Mouse (Mus musculus) heart, adult 11 months (tissue): Measurements from ENCODE around the gene P2rx4.
"Not testable (repeated sequence)": the region's sequence is repeated elsewhere in the genome, so short reads cannot be mapped to it uniquely, and the experiment has no call there.

Experiments
- DNase-seq: peaks from one replicate; pipeline ENCODE4 v3.0.0; 2022

P2rx4 gene

DNA sequence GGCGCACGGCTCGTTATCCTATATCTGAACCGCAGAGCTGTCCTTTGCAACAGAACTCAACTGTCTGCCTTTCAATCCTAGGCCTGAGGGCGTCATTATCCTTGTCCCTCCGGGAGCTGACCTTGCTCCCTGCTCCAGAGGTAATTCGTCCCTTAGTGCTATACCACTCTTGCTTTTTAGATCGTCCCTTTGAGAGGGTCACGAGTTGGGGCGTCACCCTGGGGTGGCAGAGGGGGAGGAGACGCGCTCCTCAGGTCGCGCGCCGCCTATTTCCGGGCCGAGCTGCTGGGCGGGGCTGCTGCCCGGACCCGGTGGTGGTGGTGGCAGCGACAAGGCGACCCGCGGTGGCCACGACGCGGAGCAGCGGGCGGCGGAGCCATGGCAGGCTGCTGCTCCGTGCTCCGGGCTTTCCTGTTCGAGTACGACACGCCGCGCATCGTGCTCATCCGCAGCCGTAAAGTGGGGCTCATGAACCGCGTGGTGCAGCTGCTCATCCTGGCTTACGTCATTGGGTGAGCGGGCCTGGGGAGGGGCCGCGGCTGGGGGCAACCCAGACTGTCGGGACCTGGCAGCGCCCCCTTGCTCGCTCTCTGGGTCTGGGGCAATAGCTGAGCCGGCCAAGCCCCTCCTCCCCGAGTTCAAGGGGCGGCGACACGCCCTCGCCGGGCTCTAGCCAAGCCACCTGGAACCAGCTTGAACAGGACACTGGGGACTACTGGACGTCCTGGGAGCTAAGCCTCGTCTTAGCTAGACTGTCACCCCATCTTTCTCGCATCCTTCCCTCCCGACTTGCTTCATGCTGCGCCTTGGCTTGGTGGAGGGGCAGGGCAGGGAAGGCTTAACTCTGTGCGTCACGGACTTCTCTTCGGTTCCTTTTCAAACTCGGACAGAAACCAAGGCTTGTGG, at the start of gene P2rx4:
Gene P2rx4 (plus strand): TSS at position 269 of the 906 bp plus-strand sequence.
- peak; percentile 99 for DNase-seq

DNA sequence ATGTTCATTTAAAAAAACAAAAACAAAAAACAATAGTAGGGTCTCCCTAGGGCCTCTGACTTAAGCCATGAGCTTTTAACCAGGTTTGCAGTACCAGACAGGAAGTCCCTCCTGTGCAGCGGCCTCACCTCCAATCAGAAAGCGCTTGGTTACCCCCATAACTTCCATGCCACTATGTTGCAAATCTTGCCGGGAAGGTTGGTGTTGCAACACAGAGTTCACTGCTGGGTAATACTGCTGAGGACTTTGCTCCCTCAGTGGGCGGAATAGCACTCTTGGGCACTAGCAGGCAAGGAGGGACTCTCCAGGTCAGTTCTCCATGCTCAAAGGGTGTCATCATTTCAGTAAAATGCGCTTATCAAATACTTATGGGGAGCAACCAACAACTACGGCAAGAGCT, 44.8 kb upstream of the P2rx4 start:
- DNase-seq, result no peak

DNA sequence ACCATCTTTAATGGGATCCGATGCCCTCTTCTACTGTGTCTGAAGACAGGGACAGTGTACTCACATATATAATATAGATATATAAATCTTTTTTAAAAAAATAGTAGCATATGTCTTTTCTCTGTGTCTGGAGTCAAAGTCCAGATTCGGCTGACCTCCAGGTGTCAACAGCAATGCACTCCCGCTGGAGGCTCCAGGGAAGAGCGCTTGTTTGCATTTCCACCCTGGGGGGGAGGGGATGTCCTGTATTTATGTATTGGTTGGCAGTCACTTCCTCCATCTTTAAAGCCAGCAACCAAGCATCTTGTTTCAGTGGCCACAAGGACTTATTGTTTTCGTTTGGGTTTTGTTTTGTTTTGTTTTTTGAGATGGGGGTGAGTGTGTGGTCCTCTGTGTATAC, 42.3 kb upstream of the P2rx4 start:
- no peak for DNase-seq

DNA sequence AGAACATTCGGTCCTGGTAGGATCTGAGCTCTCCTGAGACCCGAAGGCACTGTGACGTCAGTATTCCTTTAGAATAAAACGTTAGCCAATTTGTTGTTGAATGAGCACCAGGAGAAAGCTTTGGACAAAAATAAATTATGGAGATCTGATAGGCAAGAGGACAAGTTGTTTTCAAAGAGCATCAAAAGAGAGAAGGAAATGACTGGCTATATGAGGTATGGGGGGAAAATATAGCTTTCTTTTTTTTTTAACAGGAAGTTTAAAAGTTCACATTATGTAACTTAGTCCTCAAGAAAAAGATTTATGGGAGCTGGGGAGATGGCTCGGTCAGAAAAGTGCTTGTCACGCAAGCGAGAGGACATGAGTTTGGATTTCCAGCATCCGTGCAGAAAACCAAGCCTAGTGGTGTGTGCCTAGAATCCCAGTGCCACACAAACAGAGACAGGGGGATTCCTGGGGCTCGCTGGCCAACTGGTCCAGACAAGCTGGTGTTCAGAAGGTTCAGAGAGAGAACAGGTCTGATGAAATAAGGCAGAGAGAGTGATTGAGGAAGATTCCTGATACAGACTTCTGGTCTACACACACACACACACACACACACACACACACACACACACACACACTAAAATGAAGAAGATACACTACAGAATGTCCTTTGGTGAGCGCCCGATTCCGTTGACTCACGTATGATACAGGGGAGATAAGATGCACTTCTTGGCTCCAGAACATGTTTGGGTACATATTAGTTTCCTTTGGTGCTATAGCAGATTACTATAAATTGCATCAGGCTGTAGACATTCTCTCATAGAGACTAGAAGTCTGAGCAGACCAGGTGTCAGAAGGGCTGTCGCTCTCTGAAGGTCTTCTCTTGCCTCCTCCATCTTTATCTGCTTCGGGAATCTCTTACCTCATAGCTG, 38.1 kb upstream of the P2rx4 start:
- DNase-seq, result no peak

DNA sequence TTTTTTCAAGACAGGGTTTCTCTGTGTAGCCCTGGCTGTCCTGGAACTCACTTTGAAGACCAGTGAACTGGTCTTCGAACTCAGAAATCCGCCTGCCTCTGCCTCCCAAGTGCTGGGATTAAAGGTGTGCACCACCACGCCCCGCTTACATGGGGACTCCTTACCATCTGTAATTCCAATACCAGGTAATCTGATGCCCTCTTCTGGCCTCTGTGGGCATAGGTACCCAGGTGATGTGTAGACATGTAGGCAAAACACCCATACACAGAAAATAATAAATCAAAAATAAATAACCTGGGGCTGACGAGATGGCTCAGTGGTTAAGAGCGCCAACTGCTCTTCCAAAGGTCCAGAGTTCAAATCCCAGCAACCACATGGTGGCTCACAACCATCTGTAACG, 35.7 kb upstream of the P2rx4 start:
- not testable (repeated sequence) for DNase-seq

DNA sequence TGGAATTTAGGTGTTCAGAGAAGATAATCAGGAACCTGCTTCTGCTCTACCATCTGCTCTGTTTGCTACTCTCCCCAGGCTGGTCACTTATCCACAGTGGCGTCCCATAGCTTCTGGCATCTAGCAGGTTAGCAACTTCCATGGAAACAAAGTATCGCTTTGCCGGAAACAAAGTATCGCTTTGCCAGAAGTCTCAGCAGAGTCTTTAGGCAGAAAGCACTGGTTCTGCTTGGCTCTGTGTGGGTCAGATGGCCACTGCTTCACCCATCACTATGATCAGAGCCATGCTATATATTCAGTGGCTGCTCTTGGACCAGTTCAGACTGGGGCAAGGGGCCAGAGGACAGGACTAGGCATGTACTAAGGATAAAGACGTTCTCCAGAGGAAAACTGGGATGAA, 35.0 kb upstream of the P2rx4 start:
- DNase-seq, result no peak

DNA sequence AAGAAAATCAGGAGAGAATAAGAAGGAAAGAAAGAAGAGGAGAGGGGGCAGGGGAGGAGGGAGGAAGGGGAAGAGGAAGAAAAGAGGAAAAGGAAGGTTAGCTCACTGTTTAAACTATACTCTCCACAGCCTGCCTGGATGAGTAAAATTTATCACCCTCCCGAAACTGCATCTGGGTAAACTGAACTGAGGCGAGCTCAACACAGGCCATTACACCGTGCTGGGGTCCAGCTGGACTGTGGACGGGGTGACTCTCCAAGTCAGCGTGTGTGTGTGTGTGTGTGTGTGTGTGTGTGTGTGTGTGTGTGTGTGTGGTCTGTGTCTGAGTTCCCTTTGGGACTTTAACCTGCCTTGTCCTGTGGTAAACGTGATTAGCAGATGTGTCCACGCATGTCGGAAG, 31.3 kb upstream of the P2rx4 start:
- DNase-seq, result no peak

DNA sequence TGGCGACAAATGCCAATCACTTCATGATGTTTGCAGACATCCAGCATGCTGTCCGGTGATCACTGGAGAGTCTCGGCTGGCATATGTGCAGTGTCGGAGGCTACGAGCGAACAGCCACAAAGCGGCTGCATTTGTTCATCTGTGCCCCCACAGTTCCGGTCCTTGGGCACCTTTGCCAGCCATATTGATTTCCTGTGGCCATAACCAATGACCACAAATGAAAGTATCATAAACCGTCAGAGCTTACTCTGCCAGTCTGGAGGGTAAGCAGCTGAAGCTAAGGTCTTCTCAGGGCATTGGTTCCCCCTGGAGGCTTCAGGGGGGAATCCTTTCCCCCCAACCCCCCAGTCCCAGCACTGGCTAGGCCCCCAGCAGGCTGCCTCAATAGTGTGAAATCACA, 29.4 kb upstream of the P2rx4 start:
- DNase-seq, result no peak

DNA sequence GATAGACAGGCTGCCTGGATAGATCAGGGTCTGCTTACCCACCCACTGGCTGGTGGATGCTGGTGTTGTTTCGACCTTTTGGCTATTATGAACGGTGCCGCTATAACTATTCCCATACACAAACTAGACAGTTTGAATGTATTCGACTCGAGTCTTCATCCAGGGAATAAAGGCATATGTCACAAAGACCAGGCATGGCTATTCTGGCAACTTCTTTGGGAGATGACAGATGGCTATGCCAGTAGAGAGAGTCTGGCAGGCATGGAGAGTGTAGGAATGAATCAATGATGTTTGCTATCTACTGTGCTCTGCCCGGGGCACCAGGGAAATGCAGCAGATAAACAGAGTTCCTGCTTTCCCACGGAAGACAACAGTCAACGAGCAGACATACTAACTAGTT, 27.5 kb upstream of the P2rx4 start:
- no peak for DNase-seq

DNA sequence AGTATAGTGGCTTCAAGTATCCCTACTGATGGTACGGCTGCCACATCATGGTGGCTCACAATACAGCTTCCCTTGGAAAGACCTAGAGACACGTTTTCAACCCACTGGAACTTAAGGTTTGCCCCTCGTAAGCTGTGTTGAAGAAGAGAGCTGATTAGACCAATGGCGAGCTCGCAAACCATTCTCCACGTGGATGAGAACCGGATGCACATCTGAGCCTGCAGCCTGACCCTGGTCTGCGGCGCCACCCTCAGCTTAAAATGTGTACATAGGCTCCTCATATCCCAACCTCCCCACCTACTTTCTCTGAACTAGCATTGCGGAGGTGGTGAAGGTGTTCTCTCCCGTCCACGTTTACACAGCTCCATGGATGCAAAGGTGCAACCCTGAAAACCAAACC, 26.1 kb upstream of the P2rx4 start:
- peak; percentile 70 for DNase-seq

DNA sequence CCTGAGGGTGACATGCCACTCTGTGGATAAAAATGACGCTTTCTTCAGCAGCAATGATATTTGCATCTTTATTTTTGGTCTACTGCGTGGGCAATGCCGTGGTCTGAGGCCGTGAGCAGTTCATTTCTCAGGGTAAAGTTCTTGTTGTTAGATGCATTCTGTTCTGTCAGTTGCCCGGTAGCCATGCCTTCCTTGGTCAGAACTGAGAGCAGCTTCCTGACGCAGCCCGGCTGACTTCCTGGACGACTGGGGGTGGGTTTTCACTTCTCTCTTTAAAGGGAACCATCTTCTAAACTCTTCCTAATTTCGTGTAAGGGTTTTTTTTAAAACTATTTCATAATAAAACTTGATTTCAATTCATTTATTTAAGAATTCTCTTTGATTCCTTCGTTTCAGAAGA, 23.4 kb upstream of the P2rx4 start:
- peak; percentile 94 for DNase-seq

DNA sequence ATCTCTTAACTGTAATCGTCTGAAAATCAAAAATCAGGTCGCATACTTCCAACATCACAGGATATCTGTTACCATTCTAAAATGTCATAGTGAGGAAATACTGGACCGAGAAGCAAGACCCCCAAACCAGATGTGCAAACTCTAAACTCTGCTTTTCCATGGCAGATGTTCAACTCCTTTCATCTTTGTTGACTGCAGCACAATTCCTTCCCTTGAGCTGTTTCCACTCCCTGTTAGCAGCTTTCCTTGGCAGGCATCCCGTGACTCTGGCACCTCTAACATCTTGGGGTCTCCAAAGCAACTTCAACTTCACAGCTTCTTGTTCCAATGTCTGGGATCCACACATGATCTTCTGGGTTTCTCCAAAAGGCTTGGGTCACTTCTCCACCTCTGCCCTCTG, 20.0 kb upstream of the P2rx4 start:
- peak; percentile 52 for DNase-seq

DNA sequence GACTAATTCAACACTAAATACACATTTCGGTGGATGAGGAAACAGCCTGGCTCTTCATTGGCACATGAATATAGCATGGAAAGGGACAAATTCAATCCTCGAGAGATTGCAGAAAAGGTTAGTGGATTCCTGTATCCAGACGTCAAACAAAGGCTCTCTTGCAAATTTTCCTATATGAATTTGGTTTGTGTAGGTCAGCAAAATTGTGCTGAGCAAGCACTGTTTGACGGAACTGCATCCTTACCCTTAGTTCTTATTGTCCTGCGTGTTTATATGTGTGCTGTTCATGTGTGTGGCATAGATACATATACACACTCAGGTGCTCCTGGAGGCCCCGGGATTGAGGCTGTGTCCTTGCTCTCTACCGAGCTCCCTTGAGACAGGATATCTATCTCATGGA, 18.2 kb upstream of the P2rx4 start:
- DNase-seq, result peak; percentile 48

DNA sequence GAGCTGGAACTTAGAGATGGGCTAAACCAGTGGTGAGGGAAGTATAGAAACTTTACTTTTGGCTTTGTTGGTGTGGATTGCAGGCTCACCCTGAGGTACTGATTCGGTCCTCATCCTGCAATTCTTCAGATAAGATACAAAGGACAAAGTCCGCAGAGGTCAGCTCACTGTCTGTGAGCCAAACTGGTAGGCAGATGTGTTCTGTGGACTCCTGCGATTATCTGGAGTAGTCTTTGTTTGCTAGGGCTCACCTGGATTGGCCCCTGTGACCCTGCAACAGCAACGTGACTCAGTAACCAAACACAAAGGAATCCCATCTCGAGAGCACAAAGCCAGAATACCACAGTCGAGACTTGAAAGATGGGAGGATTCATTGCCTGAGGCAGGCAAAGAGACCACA, 16.9 kb upstream of the P2rx4 start:
- DNase-seq, result no peak

DNA sequence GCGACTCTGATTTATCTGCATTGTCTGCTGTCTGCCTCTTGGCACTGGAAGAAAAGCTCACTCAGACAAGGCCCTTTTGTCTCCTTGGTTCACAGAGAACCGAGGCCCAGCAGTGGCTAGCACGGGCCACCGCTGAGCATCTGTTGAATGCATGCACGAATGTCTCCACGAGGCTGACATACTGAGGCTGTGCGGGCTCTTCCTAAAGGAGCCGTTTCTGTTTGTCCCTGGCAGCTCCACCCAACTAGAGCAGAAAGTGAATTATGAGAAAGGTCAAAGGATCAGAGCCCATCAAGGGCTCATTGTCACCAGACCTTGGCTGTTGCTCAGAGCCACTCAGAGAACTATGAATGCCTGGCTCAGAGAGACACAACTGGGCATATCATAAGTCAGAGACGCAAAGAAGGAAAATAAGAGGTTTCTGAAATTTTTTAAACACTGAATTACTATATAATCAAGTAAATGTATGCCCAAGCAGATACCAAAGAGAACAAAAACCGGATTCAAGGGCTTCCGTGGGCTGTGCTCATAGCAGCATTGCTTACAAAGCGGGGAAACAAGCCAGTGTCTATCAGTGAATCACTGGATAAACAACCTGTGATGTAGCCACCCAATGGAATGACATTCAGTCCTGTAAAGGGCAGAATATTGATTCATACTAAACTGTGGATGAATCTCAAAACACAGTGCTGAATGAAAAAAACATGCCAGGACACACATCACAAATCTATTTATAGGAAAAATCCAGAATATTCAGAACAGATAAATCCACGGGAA, 13.7 kb upstream of the P2rx4 start:
- peak; percentile 78 for DNase-seq

DNA sequence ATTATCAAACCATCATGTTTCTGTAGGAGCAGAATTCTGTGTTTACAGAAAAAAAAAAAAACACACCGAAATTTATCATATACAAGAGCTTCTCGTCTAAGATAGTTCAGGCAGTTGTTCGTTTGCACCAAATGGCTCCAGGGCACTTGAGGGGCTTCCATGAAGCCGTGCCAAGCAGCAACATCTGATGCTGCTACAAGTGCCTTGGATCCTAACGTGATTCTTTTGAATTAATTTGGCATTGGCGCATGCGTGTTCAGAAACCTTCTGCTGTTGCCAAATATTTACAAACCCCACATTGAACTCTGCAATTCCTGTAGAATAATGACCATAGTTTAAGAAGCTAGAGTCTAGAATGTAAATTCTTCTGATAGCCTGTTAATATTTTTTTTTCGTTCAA, 11.8 kb upstream of the P2rx4 start:
- DNase-seq, result no peak

DNA sequence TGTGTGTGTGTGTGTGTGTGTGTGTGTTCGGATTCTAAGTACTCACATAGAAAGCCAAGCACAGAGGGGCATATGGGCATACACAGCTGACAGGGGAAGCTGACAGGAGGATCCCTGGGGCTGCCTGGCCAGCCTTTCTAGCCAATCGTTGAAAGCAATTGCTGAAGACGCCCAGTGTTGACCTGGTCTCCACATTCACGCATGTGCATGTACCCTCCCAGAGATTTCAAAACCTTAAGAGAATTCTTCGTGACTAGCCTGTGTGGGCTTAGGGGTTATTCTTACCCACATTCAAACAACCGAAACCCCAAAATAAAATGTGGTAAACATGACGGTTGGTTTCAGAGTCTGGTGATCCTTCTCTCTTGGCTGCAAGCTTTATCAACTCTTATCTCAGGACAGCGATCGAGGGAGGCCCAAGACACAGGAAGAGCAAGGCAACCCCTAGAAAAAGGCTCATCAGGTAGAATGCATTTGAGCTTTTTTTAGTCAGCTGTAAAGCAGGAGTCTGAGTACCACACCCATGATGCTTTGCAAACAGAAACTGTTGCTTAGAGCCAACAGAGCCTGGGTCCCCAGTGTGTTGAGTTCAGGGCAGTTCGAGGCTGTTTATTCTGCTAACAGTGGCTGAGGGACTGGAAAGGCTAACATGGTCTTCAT, 9.2 kb upstream of the P2rx4 start:
- peak; percentile 94 for DNase-seq

DNA sequence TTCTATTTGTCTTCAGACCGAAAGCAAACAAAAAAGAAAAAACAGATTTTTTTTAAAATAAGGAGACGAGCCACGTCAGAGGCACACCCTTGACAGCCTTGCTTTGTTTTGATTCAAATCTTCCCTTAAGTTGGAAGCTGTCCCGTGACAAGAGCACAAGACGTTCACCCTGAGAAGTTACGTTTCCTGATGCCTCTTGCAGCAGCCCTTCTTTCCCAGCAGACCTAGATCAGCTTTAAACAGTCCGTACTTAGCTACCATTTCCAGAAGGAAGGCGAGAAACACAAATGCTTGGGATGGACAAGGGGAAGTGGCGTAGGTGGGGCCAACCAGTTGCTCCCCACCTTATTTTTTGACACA, 8.7 kb upstream of the P2rx4 start:
- DNase-seq, result no peak

DNA sequence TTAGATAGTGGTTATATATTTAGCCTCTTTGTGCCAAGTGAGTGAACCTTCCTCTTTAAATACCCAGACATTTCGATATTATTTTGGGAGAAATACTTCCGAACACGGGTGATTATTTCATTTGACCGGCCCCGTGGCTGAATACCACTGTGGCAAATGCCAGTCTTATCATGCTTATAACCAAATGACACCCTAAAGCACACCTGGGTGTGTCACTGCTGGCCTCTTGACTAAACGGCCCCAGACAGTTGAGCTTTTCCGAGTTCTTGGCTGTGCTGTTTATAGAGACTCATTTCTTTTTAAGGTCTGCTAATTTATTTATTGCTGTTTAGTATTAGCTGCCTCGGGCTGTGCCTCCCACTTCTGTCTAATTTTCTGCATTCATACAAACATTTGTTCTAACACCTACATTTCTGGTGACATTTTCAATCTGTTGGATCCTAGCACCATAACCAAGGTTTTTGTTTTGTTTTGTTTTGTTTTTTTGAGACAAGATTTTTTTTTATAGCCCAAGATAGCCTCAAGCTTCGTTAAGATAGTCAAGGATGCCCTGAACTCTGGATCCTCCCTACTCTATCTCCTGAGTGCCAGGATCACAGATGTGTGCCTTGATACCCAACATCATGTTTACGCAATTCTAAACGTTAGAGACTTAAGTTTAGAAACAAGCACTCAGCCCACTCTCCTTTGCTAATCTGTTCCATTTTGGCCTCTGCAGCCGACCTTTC, 7.1 kb upstream of the P2rx4 start:
- no peak for DNase-seq

DNA sequence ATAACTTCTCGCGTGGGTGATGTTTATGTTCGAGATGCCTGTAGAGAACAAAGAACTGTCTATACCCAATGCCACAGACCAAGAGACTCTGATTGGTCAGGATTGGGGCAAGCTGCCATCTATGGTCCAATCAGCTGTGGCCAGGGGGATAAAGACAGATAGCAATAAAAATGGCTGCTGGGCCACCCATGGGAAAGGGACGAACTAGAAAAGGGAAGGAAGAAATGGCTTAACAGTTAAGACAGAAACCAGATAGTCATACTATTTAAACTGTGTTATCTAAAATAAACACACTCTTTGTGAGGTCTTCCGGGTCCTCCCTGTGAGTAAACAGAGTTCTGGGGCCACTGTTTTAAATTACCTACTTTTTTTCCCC, 6.5 kb upstream of the P2rx4 start:
- DNase-seq, result no peak

DNA sequence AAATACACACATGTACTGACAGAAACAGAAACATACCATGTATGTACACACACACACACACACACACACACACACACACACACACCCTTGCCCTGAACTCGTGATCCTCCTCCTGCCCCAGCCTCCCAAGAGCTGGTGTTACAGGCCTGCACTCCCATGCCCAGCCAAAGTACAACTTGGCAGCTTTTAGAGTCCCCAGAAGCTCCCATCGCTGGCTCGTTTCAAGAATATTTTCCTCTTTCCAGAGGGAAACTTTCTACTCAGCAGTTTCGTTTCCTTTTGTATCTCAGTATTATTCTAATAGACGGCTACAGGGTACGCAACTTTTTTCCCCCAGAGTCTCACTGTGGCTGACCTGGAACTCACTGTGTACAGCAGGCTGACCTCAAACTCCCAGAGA, 5.2 kb upstream of the P2rx4 start:
- peak; percentile 95 for DNase-seq

DNA sequence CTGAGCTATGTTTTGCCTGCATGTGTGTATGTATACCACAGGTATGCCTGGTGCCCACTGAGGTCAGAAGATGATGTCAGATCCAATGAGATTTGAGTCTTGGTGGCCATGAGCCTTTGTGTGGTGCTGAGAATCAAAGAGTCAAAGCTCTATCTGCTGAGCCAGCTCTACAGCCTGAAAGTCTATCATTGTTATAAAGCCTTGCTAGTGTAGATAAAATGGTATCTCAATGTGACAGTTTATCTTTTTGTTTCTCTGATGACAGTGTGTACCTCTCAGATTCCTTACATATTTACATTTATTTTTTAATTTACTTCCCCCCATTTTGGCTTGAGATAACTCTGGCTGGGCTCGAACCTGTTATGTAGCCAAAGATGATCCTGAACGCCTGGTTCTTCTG, 3.8 kb upstream of the P2rx4 start:
- no peak for DNase-seq
